Mouse (Mus musculus) hindbrain, embryonic 13.5 days (tissue): ENCODE measurements at regions not wholly inside any gene's neighbourhood (a gene's known extent, or its start where the extent isn't known, plus 50 kb on each side); places are given as distances from the start of the nearest gene placed in this dataset.

ENCODE experiments used
- ATAC-seq: fragments of 200-750 bp; cut with Nextera tagmentation; 2 replicates; pipeline ENCODE4 v1.8.0; 2017; ENCODE audit warnings: moderate TSS enrichment; ENCODE audit not compliant: low FRiP score
- H3K27ac ChIP-seq: fragments of 300-500 bp; sonication (generic); 2 replicates; pipeline ENCODE4 v1.5.1; 2015; ENCODE audit warnings: inconsistent platforms, mild to moderate bottlenecking, moderate library complexity
- H3K27me3 ChIP-seq: fragments of 300-500 bp; sonication (generic); 2 replicates; pipeline ENCODE4 v1.6.1; 2015; ENCODE audit warnings: mild to moderate bottlenecking, inconsistent platforms
- H3K36me3 ChIP-seq: fragments of 300-500 bp; sonication (generic); 2 replicates; pipeline ENCODE4 v1.6.1; 2015; ENCODE audit warnings: mild to moderate bottlenecking, inconsistent platforms
- H3K4me1 ChIP-seq: fragments of 300-500 bp; sonication (generic); replicated peaks from 2 replicates; pipeline ENCODE4 v1.6.1; 2015; ENCODE audit warnings: inconsistent platforms
- H3K4me2 ChIP-seq: fragments of 300-500 bp; sonication (generic); 2 replicates; pipeline ENCODE4 v1.6.1; 2015; ENCODE audit warnings: inconsistent platforms, mild to moderate bottlenecking, moderate library complexity
- H3K4me3 ChIP-seq: fragments of 300-500 bp; sonication (generic); 2 replicates; pipeline ENCODE4 v1.5.1; 2015; ENCODE audit warnings: mild to moderate bottlenecking, inconsistent platforms
- H3K9ac ChIP-seq: fragments of 300-500 bp; sonication (generic); 2 replicates; pipeline ENCODE4 v1.6.1; 2015; ENCODE audit warnings: mild to moderate bottlenecking, inconsistent platforms
- H3K9me3 ChIP-seq: fragments of 300-500 bp; sonication (generic); 2 replicates; pipeline ENCODE4 v1.6.1; 2016; ENCODE audit warnings: inconsistent platforms
- WGBS: fragments of 180-500 bp; shearing (Covaris S2); methylation state at CpG from one replicate; pipeline ENCODE4 v1.1.7; 2015; 5-methylcytosine and 5-hydroxymethylcytosine counted together

GRCm38 (mm10) chr1:81516575-81517210 lies 439.9 kb downstream of the Nyap2 start:
- 62% methylated on average over 10 of the region's 10 CpGs for WGBS
- Histone ChIP-seq H3K4me2 (no peak overlapping the region), H3K9me3 (no peaks in the 10 kb centered on the region), H3K4me1 (peaks cover 12% of the 10 kb centered on the region), H3K36me3 (no peaks in the 10 kb centered on the region), H3K27me3 (no peaks in the 10 kb centered on the region), H3K27ac (no peak overlapping the region), H3K4me3 (no peak overlapping the region), H3K9ac (no peak overlapping the region)
- ATAC-seq: peak; percentile 71; the same call in 1 of the 2 replicates

DNA sequence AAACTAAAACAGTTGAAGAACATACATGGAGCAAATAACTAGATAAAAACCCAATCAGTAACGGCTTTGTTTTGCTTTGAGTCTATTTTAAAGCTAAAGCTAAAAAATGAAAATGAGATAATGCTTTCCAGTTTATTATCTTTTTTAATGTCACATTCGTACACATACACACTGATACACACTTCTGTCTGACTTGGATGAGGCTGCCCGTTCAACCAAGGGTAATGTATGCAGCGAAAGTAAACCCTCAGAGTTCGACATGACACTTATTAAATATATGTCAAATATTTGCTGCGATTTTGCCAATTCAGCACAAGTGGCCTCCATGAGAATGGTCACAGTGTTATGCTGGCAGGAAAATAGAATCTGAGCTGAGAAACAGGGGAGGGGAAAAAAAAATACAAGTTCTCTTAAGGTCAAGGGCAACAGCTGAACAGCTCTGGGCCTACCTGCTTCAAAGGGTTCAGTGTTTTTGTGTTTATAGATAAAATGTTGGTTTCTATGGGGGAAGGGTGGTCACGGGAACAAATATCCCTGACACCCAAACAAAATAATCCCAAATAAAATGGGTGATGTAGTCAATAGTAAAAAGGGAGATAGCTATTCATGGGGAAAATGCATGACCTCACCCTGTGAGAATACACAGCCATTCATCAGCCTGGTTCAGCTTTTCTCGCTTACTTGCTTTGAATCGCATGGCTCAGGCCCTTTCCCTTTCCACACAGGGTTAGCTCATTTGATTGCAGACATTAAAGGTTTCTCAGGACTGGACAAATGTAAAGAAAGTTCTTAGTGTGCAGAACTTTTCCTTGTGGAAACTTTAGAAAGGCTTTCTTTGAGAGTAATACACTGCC lies 443.9 kb downstream of the Nyap2 start:
- no peaks in the 10 kb centered on the region for H3K36me3 ChIP-seq
- H3K4me2 ChIP-seq: no peak overlapping the region
- WGBS: 32% methylated on average over 9 of the region's 9 CpGs
- no peak overlapping the region; the same call in 1 of the 2 replicates for H3K9ac ChIP-seq
- peaks cover 24% of the 10 kb centered on the region for H3K4me1 ChIP-seq
- H3K27me3 ChIP-seq: no peaks in the 10 kb centered on the region
- no peak overlapping the region for H3K4me3 ChIP-seq
- ATAC-seq: peak; percentile 75; the same call in 1 of the 2 replicates
- H3K9me3 ChIP-seq: no peaks in the 10 kb centered on the region
- peak overlapping the region; percentile 55; the same call in 1 of the 2 replicates for H3K27ac ChIP-seq

GRCm38 (mm10) chr1:81522929-81523328 lies 446.2 kb downstream of the Nyap2 start:
- WGBS: 52% methylated on average over 3 of the region's 3 CpGs
- no peaks in the 10 kb centered on the region for H3K36me3 ChIP-seq
- H3K4me2 ChIP-seq: no peak overlapping the region
- no peak overlapping the region for H3K4me3 ChIP-seq
- H3K9ac ChIP-seq: no peak overlapping the region
- H3K27me3 ChIP-seq: no peaks in the 10 kb centered on the region
- ATAC-seq: peak; percentile 73
- H3K27ac ChIP-seq: no peak overlapping the region
- H3K9me3 ChIP-seq: no peaks in the 10 kb centered on the region
- peaks cover 24% of the 10 kb centered on the region for H3K4me1 ChIP-seq

DNA sequence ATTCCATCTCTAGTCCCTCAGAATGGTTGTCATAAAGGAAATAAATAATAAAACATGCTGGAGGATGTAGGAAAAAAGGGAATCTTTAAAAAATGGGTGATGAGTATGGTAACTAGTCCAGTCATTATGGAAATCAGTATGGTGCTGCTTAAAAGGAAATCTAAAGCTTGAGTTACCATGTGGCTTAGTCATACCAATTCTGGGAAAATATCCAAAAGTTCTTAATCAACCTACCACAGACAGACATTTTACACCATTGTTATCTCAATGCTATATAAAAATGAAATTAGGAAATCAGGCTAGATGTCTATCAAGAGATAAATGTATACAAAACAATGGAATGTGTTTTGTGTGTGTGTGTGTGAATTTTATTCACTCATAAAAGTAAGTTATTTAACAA lies 449.1 kb downstream of the Nyap2 start:
- no peak overlapping the region for H3K4me3 ChIP-seq
- H3K4me1 ChIP-seq: peaks cover 20% of the 10 kb centered on the region
- ATAC-seq: no peak
- H3K9me3 ChIP-seq: no peaks in the 10 kb centered on the region
- no peaks in the 10 kb centered on the region for H3K36me3 ChIP-seq
- H3K27ac ChIP-seq: no peak overlapping the region
- no peaks in the 10 kb centered on the region for H3K27me3 ChIP-seq
- H3K4me2 ChIP-seq: no peak overlapping the region
- H3K9ac ChIP-seq: no peak overlapping the region

DNA sequence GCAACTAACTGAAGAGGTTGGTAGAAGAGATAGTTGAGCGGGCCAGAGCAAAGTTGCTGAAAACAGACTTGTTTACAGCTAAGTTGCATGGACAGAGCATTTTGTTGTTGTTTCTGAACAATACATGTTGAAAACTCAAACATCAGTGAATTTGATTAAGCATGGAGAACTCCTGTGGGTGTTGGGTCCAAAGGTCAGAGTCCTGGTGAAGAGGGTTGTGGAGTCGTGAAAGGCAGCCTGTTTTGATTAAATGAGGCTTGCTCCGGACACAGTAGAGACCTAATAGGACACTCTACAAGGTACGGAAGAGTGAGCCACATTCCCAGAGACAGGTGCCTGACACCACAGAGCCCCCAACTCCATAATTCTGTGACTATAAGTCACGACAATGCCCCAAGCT lies 461.1 kb downstream of the Nyap2 start:
- H3K27ac ChIP-seq: no peak overlapping the region
- H3K36me3 ChIP-seq: no peaks in the 10 kb centered on the region
- no peaks in the 10 kb centered on the region for H3K4me1 ChIP-seq
- WGBS: 38% methylated on average over 5 of the region's 5 CpGs
- no peak for ATAC-seq
- no peak overlapping the region for H3K4me2 ChIP-seq
- H3K9me3 ChIP-seq: no peaks in the 10 kb centered on the region
- H3K4me3 ChIP-seq: no peak overlapping the region
- H3K9ac ChIP-seq: no peak overlapping the region
- no peaks in the 10 kb centered on the region for H3K27me3 ChIP-seq

DNA sequence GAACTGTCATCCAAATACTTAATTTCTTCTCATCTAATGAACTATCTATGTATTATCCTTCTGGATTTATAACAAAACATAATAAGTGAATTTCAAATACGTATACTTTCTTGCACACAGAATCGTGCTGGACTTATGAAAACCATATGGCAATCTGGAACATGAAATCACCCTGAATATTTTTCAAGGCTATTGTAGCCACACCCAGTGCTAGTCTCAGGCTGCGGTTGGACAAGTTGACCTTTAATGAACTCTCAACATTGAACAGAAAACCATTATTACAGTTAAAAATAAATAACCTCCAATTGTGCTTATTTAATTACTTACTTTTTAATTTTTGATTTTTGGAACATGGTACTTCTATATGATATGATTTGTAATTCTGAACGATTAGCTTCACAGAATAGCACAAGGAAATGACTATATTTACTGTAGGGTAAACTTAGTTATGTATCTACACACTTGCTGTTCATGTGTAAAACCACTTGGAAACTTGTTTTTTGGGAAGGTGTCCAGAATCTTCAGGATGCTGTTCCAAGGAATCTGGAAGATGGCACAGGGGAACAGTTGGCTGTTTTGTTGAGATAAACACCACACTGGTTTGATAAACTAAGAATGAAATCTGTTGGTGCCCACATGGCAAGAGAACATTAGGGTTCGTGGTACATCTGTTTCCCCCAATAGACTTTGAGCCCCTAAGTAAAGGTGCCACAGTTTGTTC lies 463.0 kb downstream of the Nyap2 start:
- Histone ChIP-seq H3K9me3 (no peaks in the 10 kb centered on the region), H3K36me3 (no peaks in the 10 kb centered on the region), H3K9ac (no peak overlapping the region), H3K4me1 (no peaks in the 10 kb centered on the region), H3K27ac (no peak overlapping the region), H3K4me3 (no peak overlapping the region), H3K27me3 (no peaks in the 10 kb centered on the region), H3K4me2 (no peak overlapping the region)
- no peak for ATAC-seq
- WGBS: 89% methylated on average over 5 of the region's 5 CpGs

- no peaks in the 10 kb centered on the region for H3K4me1 ChIP-seq
- H3K36me3 ChIP-seq: no peaks in the 10 kb centered on the region
- H3K27me3 ChIP-seq: no peaks in the 10 kb centered on the region
- no peak overlapping the region for H3K4me3 ChIP-seq
- H3K9me3 ChIP-seq: no peaks in the 10 kb centered on the region
- H3K4me2 ChIP-seq: no peak overlapping the region
- no peak overlapping the region for H3K27ac ChIP-seq
- no peak overlapping the region for H3K9ac ChIP-seq
- no peak for ATAC-seq
- 77% methylated on average over 2 of the region's 2 CpGs for WGBS
These were observed 472.2 kb downstream of the Nyap2 start for GRCm38 (mm10) chr1:81548906-81549305.

DNA sequence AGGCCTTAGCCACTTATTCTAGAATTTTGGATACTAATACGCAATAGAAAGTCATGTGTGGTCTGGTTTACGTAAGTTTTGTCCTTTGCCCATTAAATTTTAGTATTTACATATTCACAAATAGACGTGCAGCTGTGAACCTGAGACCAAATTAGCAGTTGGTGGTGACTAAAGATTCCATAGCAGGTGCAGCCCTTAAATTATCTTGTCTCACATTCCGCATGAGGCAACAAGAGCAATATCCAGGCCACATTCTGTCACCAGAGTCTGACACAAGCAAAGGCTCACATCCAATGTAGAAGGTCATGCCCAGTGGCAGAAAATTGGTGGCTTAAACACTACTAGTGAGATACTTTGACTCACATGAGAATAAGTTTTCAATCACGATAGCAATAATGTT lies 473.0 kb downstream of the Nyap2 start:
- H3K4me2 ChIP-seq: no peak overlapping the region
- H3K9ac ChIP-seq: no peak overlapping the region
- H3K27me3 ChIP-seq: no peaks in the 10 kb centered on the region
- ATAC-seq: no peak
- no peaks in the 10 kb centered on the region for H3K4me1 ChIP-seq
- H3K36me3 ChIP-seq: no peaks in the 10 kb centered on the region
- H3K4me3 ChIP-seq: no peak overlapping the region
- H3K27ac ChIP-seq: no peak overlapping the region
- 91% methylated on average over 5 of the region's 5 CpGs for whole genome bisulfite sequencing
- H3K9me3 ChIP-seq: no peaks in the 10 kb centered on the region

GRCm38 (mm10) chr1:81552731-81553130 lies 476.0 kb downstream of the Nyap2 start:
- Histone ChIP-seq H3K36me3 (no peaks in the 10 kb centered on the region), H3K4me2 (no peak overlapping the region), H3K27me3 (no peaks in the 10 kb centered on the region), H3K9me3 (no peaks in the 10 kb centered on the region), H3K4me3 (no peak overlapping the region), H3K27ac (no peak overlapping the region), H3K9ac (no peak overlapping the region), H3K4me1 (no peaks in the 10 kb centered on the region)
- no peak for ATAC-seq
- 82% methylated on average over 3 of the region's 3 CpGs for WGBS

GRCm38 (mm10) chr1:81576965-81577664 lies 500.4 kb downstream of the Nyap2 start:
- Histone ChIP-seq H3K4me1 (peaks cover 9% of the 10 kb centered on the region), H3K9me3 (no peaks in the 10 kb centered on the region), H3K36me3 (no peaks in the 10 kb centered on the region), H3K9ac (no peak overlapping the region), H3K4me2 (peak overlapping the region; percentile 45), H3K4me3 (no peak overlapping the region; the same call in 1 of the 2 replicates), H3K27ac (no peak overlapping the region), H3K27me3 (0 out of 2 replicates have a peak, but pooled peaks cover 3% of the 10 kb centered on the region)
- 57% methylated on average over 8 of the region's 8 CpGs for WGBS
- peak; percentile 32; the same call in 1 of the 2 replicates for ATAC-seq

DNA sequence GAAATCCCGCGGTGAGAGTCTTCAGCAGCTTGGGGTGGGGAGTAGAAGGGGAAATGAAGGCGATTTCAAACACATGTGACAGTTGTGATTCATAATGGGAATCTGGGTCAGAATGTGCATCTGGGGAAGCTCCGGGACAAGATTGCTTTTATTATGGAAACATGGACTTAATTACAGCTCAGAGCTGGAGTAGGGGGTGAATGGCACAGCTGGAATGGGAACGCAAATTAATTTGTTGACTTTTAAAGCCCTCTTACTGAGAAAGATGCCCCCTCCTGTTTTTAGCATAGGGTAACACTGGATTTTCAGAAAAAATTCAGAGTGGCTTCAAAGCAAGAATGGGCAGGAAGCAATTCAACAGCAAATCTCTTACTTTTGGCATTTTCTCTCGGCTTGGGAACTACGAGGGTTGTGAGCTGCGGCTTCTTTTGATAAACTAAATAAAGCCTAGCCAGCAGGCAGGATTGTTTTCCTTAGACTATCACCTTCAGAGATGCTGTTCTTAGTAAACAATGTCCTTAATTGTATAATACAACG lies 501.0 kb downstream of the Nyap2 start:
- Histone ChIP-seq H3K4me3 (no peak overlapping the region; the same call in 1 of the 2 replicates), H3K9ac (no peak overlapping the region), H3K27me3 (0 out of 2 replicates have a peak, but pooled peaks cover 3% of the 10 kb centered on the region), H3K4me1 (peaks cover 9% of the 10 kb centered on the region), H3K36me3 (no peaks in the 10 kb centered on the region), H3K4me2 (peak overlapping the region; percentile 45), H3K27ac (no peak overlapping the region), H3K9me3 (no peaks in the 10 kb centered on the region)
- WGBS: 23% methylated on average over 9 of the region's 9 CpGs
- ATAC-seq: peak; percentile 71; the same call in 1 of the 2 replicates
